ENCODE assay signal across 10 mouse cellular contexts in genomic region chr6:141372697-141373096, GRCm38 (mm10).
DNase-seq lines count a peak whose midpoint lies in the region; ATAC-seq and TF ChIP-seq lines count a peak whose summit lies in the region.
"Had no signal": no experiment of that assay in that cellular context is flagged by ENCODE, and none has a peak within 500 bp of the region (broad histone marks: within the 10 kb centered on the region; RNA-seq: fewer than 3 reads in every experiment).

No protein-coding gene starts in this region.

- ATAC-seq in embryonic facial prominence, embryonic 11.5 days (replicated peaks; ENCODE audit: insufficient number of reproducible peaks, low FRiP score, low TSS enrichment, low read depth), result no peak
- ATAC-seq in liver, embryonic 14.5 days (ENCODE audit: insufficient read depth), result no peak
- ATAC-seq in liver, embryonic 12.5 days, result no peak

- no peak for TF ChIP-seq EP300 in liver, embryonic 14.5 days (IDR thresholded peaks at IDR 0.05; ENCODE audit: low read depth)
- TF ChIP-seq EP300 in MEL (IDR thresholded peaks at IDR 0.05; ENCODE audit: low read depth in 1 of 2, low read length in 2 of 2), result no peak

- WGBS in embryonic facial prominence, embryonic 11.5 days, result 52% methylated on average over 2 of the region's 2 CpGs
- 55% methylated on average over 2 of the region's 2 CpGs for WGBS in embryonic facial prominence, embryonic 10.5 days
- 31% methylated on average over 2 of the region's 2 CpGs for WGBS in liver, embryonic 14.5 days (ENCODE audit: insufficient replicate concordance)
- WGBS in liver, embryonic 12.5 days (ENCODE audit: insufficient replicate concordance), result 25% methylated on average over 2 of the region's 2 CpGs

- H3K4me3 ChIP-seq in embryonic facial prominence, embryonic 11.5 days (ENCODE audit: low read depth, low read length), result no peak overlapping the region
- H3K4me3 ChIP-seq in embryonic facial prominence, embryonic 10.5 days, result no peak overlapping the region
- H3K4me3 ChIP-seq in liver, embryonic 14.5 days (ENCODE audit: insufficient read depth in 1 of 2, low read depth in 2 of 2, low read length in 2 of 2), result no peak overlapping the region
- H3K4me3 ChIP-seq in liver, embryonic 12.5 days, result no peak overlapping the region
- H3K4me3 ChIP-seq in MEL (ENCODE audit: control insufficient read depth in 1 of 2, insufficient read depth in 1 of 2, low read depth in 2 of 2, low read length in 2 of 2), result no peak overlapping the region
- H3K4me3 ChIP-seq: liver, embryonic 13.5 days had no signal

- no peak overlapping the region for H3K27ac ChIP-seq in embryonic facial prominence, embryonic 11.5 days (replicated peaks; ENCODE audit: low read depth, low read length)
- H3K27ac ChIP-seq in embryonic facial prominence, embryonic 10.5 days (replicated peaks), result no peak overlapping the region
- no peak overlapping the region for H3K27ac ChIP-seq in liver, embryonic 14.5 days
- H3K27ac ChIP-seq in liver, embryonic 12.5 days, result no peak overlapping the region
- no peak overlapping the region for H3K27ac ChIP-seq in MEL (ENCODE audit: control insufficient read depth, low read depth, low read length)
- H3K27ac ChIP-seq: liver, embryonic 13.5 days had no signal

- no peaks in the 10 kb centered on the region for H3K36me3 ChIP-seq in embryonic facial prominence, embryonic 11.5 days (replicated peaks; ENCODE audit: control insufficient read depth, insufficient read depth, low read depth, low read length)
- no peaks in the 10 kb centered on the region for H3K36me3 ChIP-seq in embryonic facial prominence, embryonic 10.5 days (replicated peaks)
- H3K36me3 ChIP-seq in liver, embryonic 14.5 days (replicated peaks; ENCODE audit: control insufficient read depth, insufficient read depth, low read depth), result no peaks in the 10 kb centered on the region
- no peaks in the 10 kb centered on the region for H3K36me3 ChIP-seq in liver, embryonic 12.5 days
- no peaks in the 10 kb centered on the region for H3K36me3 ChIP-seq in MEL (ENCODE audit: control insufficient read depth in 1 of 2, insufficient read depth in 2 of 2, low read length in 2 of 2)
- H3K36me3 ChIP-seq: liver, embryonic 13.5 days had no signal

- H3K27me3 ChIP-seq in embryonic facial prominence, embryonic 11.5 days (ENCODE audit: control insufficient read depth, insufficient read depth, low read length), result no peaks in the 10 kb centered on the region
- H3K27me3 ChIP-seq in embryonic facial prominence, embryonic 10.5 days (replicated peaks; ENCODE audit: low read depth, poor library complexity, severe bottlenecking), result no peaks in the 10 kb centered on the region
- H3K27me3 ChIP-seq in liver, embryonic 14.5 days (ENCODE audit: control insufficient read depth, insufficient read depth, low read length), result no peaks in the 10 kb centered on the region
- H3K27me3 ChIP-seq in liver, embryonic 12.5 days (replicated peaks), result no peaks in the 10 kb centered on the region
- no peaks in the 10 kb centered on the region for H3K27me3 ChIP-seq in MEL (ENCODE audit: control insufficient read depth in 1 of 2, insufficient read depth in 2 of 2, low read length in 2 of 2)
- H3K27me3 ChIP-seq: liver, embryonic 13.5 days had no signal

- H3K79me2 ChIP-seq in MEL (ENCODE audit: control insufficient read depth, insufficient read depth, low read length, poor library complexity), result no peaks in the 10 kb centered on the region

- no peak overlapping the region for H3K4me2 ChIP-seq in embryonic facial prominence, embryonic 11.5 days (ENCODE audit: low read depth, low read length)
- H3K4me2 ChIP-seq in liver, embryonic 14.5 days (ENCODE audit: low read depth), result no peak overlapping the region
- no peak overlapping the region for H3K4me2 ChIP-seq in liver, embryonic 12.5 days
- H3K4me2 ChIP-seq: liver, embryonic 13.5 days had no signal

- no peak for TF ChIP-seq RAD21 in MEL (IDR thresholded peaks at IDR 0.05; ENCODE audit: low read depth, low read length)

- TF ChIP-seq POLR2A in MEL (IDR thresholded peaks at IDR 0.05; ENCODE audit: control insufficient read depth in 1 of 2, insufficient read depth in 1 of 2, low read depth in 1 of 2, low read length in 2 of 2, poor library complexity in 1 of 2), result no peak

- H3K4me1 ChIP-seq in embryonic facial prominence, embryonic 11.5 days (ENCODE audit: control insufficient read depth, insufficient read depth, low read length), result no peaks in the 10 kb centered on the region
- no peaks in the 10 kb centered on the region for H3K4me1 ChIP-seq in embryonic facial prominence, embryonic 10.5 days
- H3K4me1 ChIP-seq in liver, embryonic 14.5 days (replicated peaks; ENCODE audit: control insufficient read depth in 2 of 2, insufficient read depth in 2 of 2, low read length in 1 of 2), result no peaks in the 10 kb centered on the region
- H3K4me1 ChIP-seq in liver, embryonic 12.5 days, result no peaks in the 10 kb centered on the region
- no peaks in the 10 kb centered on the region for H3K4me1 ChIP-seq in MEL (ENCODE audit: control insufficient read depth in 1 of 2, insufficient read depth in 2 of 2, low read length in 2 of 2)
- H3K4me1 ChIP-seq: liver, embryonic 13.5 days had no signal

- no peaks in the 10 kb centered on the region for H3K9me3 ChIP-seq in embryonic facial prominence, embryonic 11.5 days (replicated peaks; ENCODE audit: control insufficient read depth, low read length)
- no peaks in the 10 kb centered on the region for H3K9me3 ChIP-seq in embryonic facial prominence, embryonic 10.5 days
- H3K9me3 ChIP-seq in liver, embryonic 14.5 days (ENCODE audit: control insufficient read depth, low read length), result no peaks in the 10 kb centered on the region
- no peaks in the 10 kb centered on the region for H3K9me3 ChIP-seq in liver, embryonic 12.5 days (replicated peaks)
- H3K9me3 ChIP-seq in MEL (replicated peaks; ENCODE audit: insufficient read depth, low read length), result no peaks in the 10 kb centered on the region
- H3K9me3 ChIP-seq: liver, embryonic 13.5 days had no signal

- intact Hi-C loops in heart, postnatal 14 days (cut with DNase I), result no loop called here

- peak; percentile 12; the same call in 1 of the 2 replicates for TF ChIP-seq CTCF in liver, embryonic 14.5 days (IDR thresholded peaks at IDR 0.05; ENCODE audit: low read depth)
- peak in 1 of 3 experiments; percentile 16; a peak in 1 of 6 replicates for TF ChIP-seq CTCF in MEL (IDR thresholded peaks at IDR 0.05 in 2 of 3, conservative IDR thresholded peaks at IDR 0.05 in 1 of 3; ENCODE audit: control insufficient read depth in 1 of 3, insufficient read depth in 1 of 3, low read depth in 2 of 3, low read length in 3 of 3, poor library complexity in 1 of 3, severe bottlenecking in 1 of 3)

- peak; percentile 51 for DNase-seq in embryonic facial prominence, embryonic 11.5 days (ENCODE audit: low spot score)
- no peak for DNase-seq in embryonic facial prominence, embryonic 10.5 days (ENCODE audit: low spot score)
- DNase-seq in liver, embryonic 14.5 days (ENCODE audit: low read depth in 3 of 3, low spot score in 3 of 3), result no peak
- DNase-seq in MEL (ENCODE audit: low read depth, low spot score), result peak; percentile 5
- peak; percentile 44 for DNase-seq in kidney, postnatal 10 days
- no peak for DNase-seq in heart, postnatal 14 days
- no peak for DNase-seq in frontal cortex, postnatal 14 days (ENCODE audit: low spot score in 2 of 2)
- DNase-seq: cerebellum, adult 9-10 months; liver, embryonic 13.5 days had no signal

- H3K9ac ChIP-seq in embryonic facial prominence, embryonic 11.5 days (replicated peaks; ENCODE audit: low read length), result no peak overlapping the region
- no peak overlapping the region for H3K9ac ChIP-seq in liver, embryonic 14.5 days (replicated peaks)
- no peak overlapping the region for H3K9ac ChIP-seq in liver, embryonic 12.5 days
- no peak overlapping the region for H3K9ac ChIP-seq in MEL (ENCODE audit: control insufficient read depth, low read depth, low read length, poor library complexity, severe bottlenecking)
- H3K9ac ChIP-seq: liver, embryonic 13.5 days had no signal

TF ChIP-seq in MEL, 35 proteins besides CTCF, POLR2A, EP300 and RAD21:
- TF ChIP-seq ELF1 (IDR thresholded peaks at IDR 0.05; ENCODE audit: low read depth, low read length) (no peak), RCOR1 (IDR thresholded peaks at IDR 0.05; ENCODE audit: low read depth, low read length) (no peak), ZKSCAN1 (IDR thresholded peaks at IDR 0.05; ENCODE audit: low read depth, low read length) (no peak), SMC3 (IDR thresholded peaks at IDR 0.05; ENCODE audit: low read depth, low read length) (0 out of 2 replicates have a peak, but pooled peaks have one; percentile 5), ETS1 (IDR thresholded peaks at IDR 0.05; ENCODE audit: low read depth, low read length) (no peak)

Comparison
In these comparisons a context has a peak if more than half of its experiments do, and no peak if none do; other contexts are left out.
1. DNase-seq: peak in embryonic facial prominence, embryonic 11.5 days (single experiment), MEL (single experiment) and kidney, postnatal 10 days (single experiment); none in embryonic facial prominence, embryonic 10.5 days (single experiment), liver, embryonic 14.5 days (0 of 3), heart, postnatal 14 days (0 of 2) and frontal cortex, postnatal 14 days (0 of 2).